Mouse (Mus musculus): ENCODE measurements around the gene Foxn4. TPM values are rescaled to one million over a fixed set of nuclear protein-coding genes. Genes with fewer than 3 reads are reported as not detected.

Gene Foxn4
- total RNA-seq, 1 experiment from 2014 or later: not detected

Other genes starting within 250 kb of the Foxn4 start
- gene Usp30, start 208.3 kb downstream of the Foxn4 start, total RNA-seq (2017): 5.8 and 6.7 TPM in 2 replicates
- not detected in 2 replicates for gene Svop, start 182.2 kb downstream of the Foxn4 start, total RNA-seq (2017)
- 3.6 and 11.5 TPM in 2 replicates for gene Alkbh2, start 145.6 kb downstream of the Foxn4 start, total RNA-seq (2017)
- gene Ung, start 143.4 kb downstream of the Foxn4 start, total RNA-seq (2017): 27.6 and 35.1 TPM in 2 replicates
- 0.49 and 0.87 TPM in 2 replicates for gene Acacb, start 127.3 kb downstream of the Foxn4 start, total RNA-seq (2017)
- gene Myo1h, start 15.4 kb upstream of the Foxn4 start, total RNA-seq (2017): 0.73 and 1.3 TPM in 2 replicates
- gene Kctd10, start 106.7 kb upstream of the Foxn4 start, total RNA-seq (2017): 51.3 and 57.5 TPM in 2 replicates
- gene Ube3b, start 106.8 kb upstream of the Foxn4 start, total RNA-seq (2017): 15.9 and 25.2 TPM in 2 replicates
- gene Mmab, start 170.3 kb upstream of the Foxn4 start, total RNA-seq (2017): 8.2 and 17.5 TPM in 2 replicates
- gene Mvk, start 170.5 kb upstream of the Foxn4 start, total RNA-seq (2017): 4.7 and 6.4 TPM in 2 replicates

Measured in common myeloid progenitor, adult 5-6 weeks (primary cell).